Mouse (Mus musculus) heart, postnatal 0 days (tissue): ENCODE results near the gene Fpgs. TPM values are rescaled to one million over a fixed set of nuclear protein-coding genes. Genes with fewer than 3 reads are reported as not detected.

ENCODE experiments used
- ATAC-seq: fragments of 200-750 bp; cut with Nextera tagmentation; 2 replicates; pipeline ENCODE4 v1.8.0; 2017; ENCODE audit warnings: low read depth, moderate number of reproducible peaks, moderate library complexity; ENCODE audit not compliant: insufficient read depth
- DNase-seq: peaks from one replicate; pipeline ENCODE4 v3.0.0-alpha.2; 2016; ENCODE audit warnings: low spot score
- H3K27ac ChIP-seq: fragments of 300-500 bp; sonication (generic); 2 replicates; pipeline ENCODE4 v1.5.1; 2014; ENCODE audit warnings: low read depth, mild to moderate bottlenecking
- H3K27me3 ChIP-seq: fragments of 300-500 bp; sonication (generic); 2 replicates; pipeline ENCODE4 v1.6.1; 2014; ENCODE audit warnings: low read length, mixed read lengths; ENCODE audit not compliant: control insufficient read depth, insufficient read depth
- H3K36me3 ChIP-seq: fragments of 300-500 bp; sonication (generic); replicated peaks from 2 replicates; pipeline ENCODE4 v1.6.1; 2014; ENCODE audit warnings: low read length, mixed read lengths; ENCODE audit not compliant: control insufficient read depth, insufficient read depth
- H3K4me1 ChIP-seq: fragments of 300-500 bp; sonication (generic); 2 replicates; pipeline ENCODE4 v1.6.1; 2014; ENCODE audit warnings: antibody characterized with exemption; ENCODE audit not compliant: control insufficient read depth, insufficient read depth
- H3K4me2 ChIP-seq: fragments of 300-500 bp; sonication (generic); 2 replicates; pipeline ENCODE4 v1.6.1; 2014; ENCODE audit warnings: low read depth, mild to moderate bottlenecking, low read length, moderate library complexity
- H3K4me3 ChIP-seq: fragments of 300-500 bp; sonication (generic); 2 replicates; pipeline ENCODE4 v1.5.1; 2014; ENCODE audit warnings: low read depth, low read length
- H3K9ac ChIP-seq: fragments of 300-500 bp; sonication (generic); replicated peaks from 2 replicates; pipeline ENCODE4 v1.6.1; 2014; ENCODE audit warnings: low read depth, low read length, mixed read lengths
- H3K9me3 ChIP-seq: fragments of 300-500 bp; sonication (generic); replicated peaks from 2 replicates; pipeline ENCODE4 v1.6.1; 2016; ENCODE audit warnings: low read length; ENCODE audit not compliant: control insufficient read depth
- CTCF ChIP-seq: IDR thresholded peaks from 2 replicates; pipeline ENCODE4 v1.5.1; 2016; ENCODE audit warnings: antibody characterized with exemption, control low read depth, low read depth
- EP300 ChIP-seq: IDR thresholded peaks from 2 replicates; pipeline ENCODE4 v1.6.1; 2016; ENCODE audit warnings: antibody characterized with exemption, low read depth
- WGBS: fragments of 180-500 bp; shearing (Covaris S2); extraction: QIAGEN DNeasy Blood & Tissue Kit; methylation state at CpG from one replicate; pipeline ENCODE4 v1.1.7; 2014; 5-methylcytosine and 5-hydroxymethylcytosine counted together
- polyA plus RNA-seq: library from polyadenylated mRNA; unstranded; fragments of >200 nt; fragmentation: Nextera tagmentation; extraction: Ambion mirVana; gene quantifications from 2 replicates; pipeline ENCODE4 v1.2.1, GENCODE M21; 2015
- total RNA-seq: library from RNA; depleted of rRNA; stranded (reverse); fragments of >200 nt; gene quantifications from 2 replicates; pipeline ENCODE4 v1.2.3, GENCODE M21; 2014; ENCODE audit warnings: low replicate concordance

Gene Fpgs
- total and polyA plus RNA-seq, 2 experiments from 2014 or later: 10.9 to 13.6 TPM

GRCm38 (mm10) chr2:32749082-32749481 is 45.1 kb upstream of the Fpgs start:
- no peak overlapping the region for H3K9ac ChIP-seq
- H3K4me1 ChIP-seq: no peaks in the 10 kb centered on the region
- WGBS: 73% methylated on average over 16 of the region's 16 CpGs
- H3K4me2 ChIP-seq: no peak overlapping the region
- DNase-seq (no peak), ATAC-seq (no peak)
- H3K27me3 ChIP-seq: no peaks in the 10 kb centered on the region
- H3K4me3 ChIP-seq: no peak overlapping the region
- no peak for TF ChIP-seq EP300
- TF ChIP-seq CTCF: no peak
- H3K36me3 ChIP-seq: peaks cover 62% of the 10 kb centered on the region
- no peak overlapping the region for H3K27ac ChIP-seq
- H3K9me3 ChIP-seq: no peaks in the 10 kb centered on the region

- H3K4me2 ChIP-seq: no peak overlapping the region
- no peaks in the 10 kb centered on the region for H3K9me3 ChIP-seq
- H3K4me1 ChIP-seq: peaks cover 8% of the 10 kb centered on the region; the same call in 1 of the 2 replicates
- H3K9ac ChIP-seq: no peak overlapping the region
- DNase-seq: no peak
- peaks cover 33% of the 10 kb centered on the region for H3K36me3 ChIP-seq
- no peak overlapping the region for H3K27ac ChIP-seq
- no peak for ATAC-seq
- no peak for TF ChIP-seq EP300
- TF ChIP-seq CTCF: no peak
- H3K27me3 ChIP-seq: peaks cover 20% of the 10 kb centered on the region
- no peak overlapping the region for H3K4me3 ChIP-seq
- 59% methylated on average over 15 of the region's 15 CpGs for WGBS
Observed at GRCm38 (mm10) chr2:32744272-32744982, 40.5 kb upstream of the Fpgs start.

- H3K27me3 ChIP-seq: peaks cover 20% of the 10 kb centered on the region
- TF ChIP-seq EP300 (no peak), CTCF (no peak)
- peak overlapping the region; percentile 66; the same call in 1 of the 2 replicates for H3K4me2 ChIP-seq
- 34% methylated on average over 18 of the region's 18 CpGs for WGBS
- H3K9ac ChIP-seq: no peak overlapping the region
- peaks cover 8% of the 10 kb centered on the region; the same call in 1 of the 2 replicates for H3K4me1 ChIP-seq
- ATAC-seq (peak; percentile 24; the same call in 1 of the 2 replicates), DNase-seq (no peak)
- H3K9me3 ChIP-seq: no peaks in the 10 kb centered on the region
- H3K27ac ChIP-seq: no peak overlapping the region
- no peak overlapping the region for H3K4me3 ChIP-seq
- H3K36me3 ChIP-seq: peaks cover 19% of the 10 kb centered on the region
Observed at GRCm38 (mm10) chr2:32742173-32742531, 38.2 kb upstream of the Fpgs start.

GRCm38 (mm10) chr2:32741273-32742172 is 37.6 kb upstream of the Fpgs start:
- H3K4me2 ChIP-seq: peak overlapping the region; percentile 66
- H3K9ac ChIP-seq: 0 out of 2 replicates have a peak overlapping the region, but pooled peaks have one; percentile 3
- 18% methylated on average over 36 of the region's 58 CpGs for WGBS
- peaks cover 20% of the 10 kb centered on the region for H3K27me3 ChIP-seq
- peak; percentile 9 for DNase-seq
- ATAC-seq: peak; percentile 18; the same call in 1 of the 2 replicates
- H3K9me3 ChIP-seq: no peaks in the 10 kb centered on the region
- peaks cover 8% of the 10 kb centered on the region; the same call in 1 of the 2 replicates for H3K4me1 ChIP-seq
- H3K4me3 ChIP-seq: peak overlapping the region; percentile 41
- no peak overlapping the region for H3K27ac ChIP-seq
- no peak for TF ChIP-seq EP300
- no peak for TF ChIP-seq CTCF
- peaks cover 13% of the 10 kb centered on the region for H3K36me3 ChIP-seq

GRCm38 (mm10) chr2:32740916-32741272 is 36.9 kb upstream of the Fpgs start, which contains the start of gene 6330409D20Rik:
Gene 6330409D20Rik (minus strand): TSS chr2:32741016.
- Histone ChIP-seq H3K36me3 (peaks cover 9% of the 10 kb centered on the region), H3K27me3 (peaks cover 20% of the 10 kb centered on the region), H3K27ac (no peak within 1 kb of the TSS), H3K4me2 (peak within 1 kb of the TSS; percentile 66), H3K4me3 (peak within 1 kb of the TSS; percentile 41), H3K4me1 (peaks cover 8% of the 10 kb centered on the region; the same call in 1 of the 2 replicates), H3K9ac (0 out of 2 replicates have a peak within 1 kb of the TSS, but pooled peaks have one; percentile 3), H3K9me3 (no peaks in the 10 kb centered on the region)
- ATAC-seq (no peak), DNase-seq (no peak)
- TF ChIP-seq EP300 (no peak), CTCF (no peak)
- WGBS: 18% methylated on average over 10 of the region's 11 CpGs
